Mouse (Mus musculus): ENCODE results near the gene Tert.

The Tert gene

GRCm38 (mm10) chr13:73675161-73675560 is 48.5 kb downstream of the Tert start:
- DNase-seq (ENCODE audit: low read depth, low spot score): no peak

GRCm38 (mm10) chr13:73677853-73678252 is 51.1 kb downstream of the Tert start, which contains the start of gene Slc6a18:
TSS of gene Slc6a18 (minus strand) at chr13:73678023.
- DNase-seq (ENCODE audit: low read depth, low spot score): no peak

GRCm38 (mm10) chr13:73679311-73679710 is 52.6 kb downstream of the Tert start:
- no peak for DNase-seq (ENCODE audit: low read depth, low spot score)

GRCm38 (mm10) chr13:73680394-73680793 is 53.7 kb downstream of the Tert start:
- DNase-seq (ENCODE audit: low read depth, low spot score): no peak

- no peak for DNase-seq (ENCODE audit: low read depth, low spot score)
Measured at GRCm38 (mm10) chr13:73682226-73682625, 55.5 kb downstream of the Tert start.

- no peak for DNase-seq (ENCODE audit: low read depth, low spot score)
Measured at GRCm38 (mm10) chr13:73683682-73684081, 57.0 kb downstream of the Tert start.

GRCm38 (mm10) chr13:73684412-73684811 is 57.7 kb downstream of the Tert start:
- DNase-seq (ENCODE audit: low read depth, low spot score): no peak

- DNase-seq (ENCODE audit: low read depth, low spot score): no peak
Measured at GRCm38 (mm10) chr13:73685502-73685901, 58.8 kb downstream of the Tert start.

- no peak for DNase-seq (ENCODE audit: low read depth, low spot score)
Measured at GRCm38 (mm10) chr13:73687601-73688000, 60.9 kb downstream of the Tert start.

GRCm38 (mm10) chr13:73688934-73689333 is 62.2 kb downstream of the Tert start:
- DNase-seq (ENCODE audit: low read depth, low spot score): no peak

- DNase-seq (ENCODE audit: low read depth, low spot score): peak; percentile 36
Measured at GRCm38 (mm10) chr13:73692249-73692868, 65.6 kb downstream of the Tert start.

GRCm38 (mm10) chr13:73693333-73693732 is 66.6 kb downstream of the Tert start:
- no peak for DNase-seq (ENCODE audit: low read depth, low spot score)

- DNase-seq (ENCODE audit: low read depth, low spot score): no peak
Measured at GRCm38 (mm10) chr13:73694972-73695371, 68.3 kb downstream of the Tert start.

- DNase-seq (ENCODE audit: low read depth, low spot score): no peak
Measured at GRCm38 (mm10) chr13:73696529-73696928, 69.8 kb downstream of the Tert start.
